Mouse (Mus musculus): ENCODE results near the gene Supt16.
A peak's percentile ranks its signal among the peaks of the same experiment; 100 is the strongest.

Gene Supt16

DNA sequence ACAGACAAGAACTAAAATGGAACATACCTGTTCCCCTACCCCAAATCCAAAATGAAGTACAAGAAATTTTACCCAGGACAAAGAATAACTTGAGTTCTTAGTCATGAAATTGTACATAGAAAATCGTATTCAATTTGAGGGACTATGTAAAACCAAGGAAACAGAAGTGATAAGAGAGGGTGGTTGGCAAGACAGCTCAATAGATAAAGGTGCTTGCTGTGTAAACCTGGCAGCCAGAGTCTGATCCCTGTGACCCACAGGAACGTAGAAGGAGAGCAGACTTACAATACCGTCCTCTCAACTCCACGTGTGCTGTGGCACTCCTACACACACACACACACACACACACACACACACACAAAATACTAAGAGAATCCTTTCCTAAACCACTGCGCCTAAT is 20.0 kb upstream of the Supt16 start:
- Histone ChIP-seq H3K4me1 (replicated peaks; ENCODE audit: low read depth, low read length) (no peaks in the 10 kb centered on the region), H3K9me3 (ENCODE audit: low read length) (no peaks in the 10 kb centered on the region), H3K4me3 (replicated peaks; ENCODE audit: low read length) (no peak overlapping the region), H3K27me3 (ENCODE audit: insufficient read depth, low read length) (no peaks in the 10 kb centered on the region), H3K36me3 (ENCODE audit: insufficient read depth, low read length) (peaks cover 96% of the 10 kb centered on the region)
- no peak for TF ChIP-seq CTCF (conservative IDR thresholded peaks at IDR 0.05; ENCODE audit: low read length)
- TF ChIP-seq NANOG (IDR thresholded peaks at IDR 0.05; ENCODE audit: borderline replicate concordance, low read length), result no peak
- no peak for TF ChIP-seq POU5F1 (IDR thresholded peaks at IDR 0.05; ENCODE audit: borderline replicate concordance, low read length)

DNA sequence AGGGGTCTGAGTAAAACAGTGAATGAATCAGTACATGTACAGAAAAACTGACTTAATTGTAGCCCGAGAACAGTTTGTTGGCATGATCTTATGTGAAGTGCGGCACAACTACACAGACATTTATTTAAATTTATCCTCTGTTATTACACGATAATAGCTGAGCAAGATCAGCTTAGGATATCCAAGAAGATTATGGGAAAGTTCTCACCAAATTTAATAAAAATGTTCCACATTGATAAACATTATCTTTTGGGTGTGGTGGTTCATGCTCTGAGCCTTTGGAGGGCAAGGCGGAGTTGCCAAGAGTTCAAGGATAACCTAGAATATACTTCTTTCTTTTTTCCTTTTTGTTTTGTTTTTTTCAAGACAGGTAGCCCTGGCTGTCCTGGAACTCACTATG is 2.2 kb upstream of the Supt16 start:
- Histone ChIP-seq H3K36me3 (ENCODE audit: insufficient read depth, low read length) (peaks cover 66% of the 10 kb centered on the region), H3K4me3 (replicated peaks; ENCODE audit: low read length) (no peak overlapping the region), H3K9me3 (ENCODE audit: low read length) (no peaks in the 10 kb centered on the region), H3K4me1 (replicated peaks; ENCODE audit: low read depth, low read length) (peaks cover 36% of the 10 kb centered on the region), H3K27me3 (ENCODE audit: insufficient read depth, low read length) (no peaks in the 10 kb centered on the region)
- TF ChIP-seq NANOG (IDR thresholded peaks at IDR 0.05; ENCODE audit: borderline replicate concordance, low read length) (no peak), CTCF (conservative IDR thresholded peaks at IDR 0.05; ENCODE audit: low read length) (no peak), POU5F1 (IDR thresholded peaks at IDR 0.05; ENCODE audit: borderline replicate concordance, low read length) (no peak)

DNA sequence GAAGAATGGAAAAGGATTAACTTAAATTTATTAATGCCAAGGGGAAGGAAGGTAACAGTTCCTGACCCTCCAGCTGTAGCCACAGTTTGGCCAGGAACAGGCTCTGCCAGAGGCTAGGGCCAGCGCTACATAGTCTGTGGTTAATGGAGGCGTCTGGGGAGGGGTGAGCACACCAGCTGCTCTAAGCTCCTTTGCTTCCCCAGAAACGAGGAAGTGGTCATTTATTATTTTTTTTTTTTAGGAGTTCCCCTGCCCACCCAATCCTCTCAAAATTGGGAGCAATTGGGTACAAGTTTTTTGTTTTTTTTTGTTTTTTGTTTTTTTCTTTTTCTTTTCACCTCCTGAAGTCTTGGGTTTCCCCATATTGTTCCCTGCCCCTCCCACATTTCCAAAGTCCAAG is 925 bp upstream of the Supt16 start:
- Histone ChIP-seq H3K36me3 (ENCODE audit: insufficient read depth, low read length) (peaks cover 66% of the 10 kb centered on the region), H3K4me3 (replicated peaks; ENCODE audit: low read length) (peak overlapping the region; percentile 99), H3K27me3 (ENCODE audit: insufficient read depth, low read length) (no peaks in the 10 kb centered on the region), H3K9me3 (ENCODE audit: low read length) (no peaks in the 10 kb centered on the region), H3K4me1 (replicated peaks; ENCODE audit: low read depth, low read length) (peaks cover 46% of the 10 kb centered on the region)
- TF ChIP-seq NANOG (IDR thresholded peaks at IDR 0.05; ENCODE audit: borderline replicate concordance, low read length) (no peak), POU5F1 (IDR thresholded peaks at IDR 0.05; ENCODE audit: borderline replicate concordance, low read length) (no peak), CTCF (conservative IDR thresholded peaks at IDR 0.05; ENCODE audit: low read length) (no peak)

DNA sequence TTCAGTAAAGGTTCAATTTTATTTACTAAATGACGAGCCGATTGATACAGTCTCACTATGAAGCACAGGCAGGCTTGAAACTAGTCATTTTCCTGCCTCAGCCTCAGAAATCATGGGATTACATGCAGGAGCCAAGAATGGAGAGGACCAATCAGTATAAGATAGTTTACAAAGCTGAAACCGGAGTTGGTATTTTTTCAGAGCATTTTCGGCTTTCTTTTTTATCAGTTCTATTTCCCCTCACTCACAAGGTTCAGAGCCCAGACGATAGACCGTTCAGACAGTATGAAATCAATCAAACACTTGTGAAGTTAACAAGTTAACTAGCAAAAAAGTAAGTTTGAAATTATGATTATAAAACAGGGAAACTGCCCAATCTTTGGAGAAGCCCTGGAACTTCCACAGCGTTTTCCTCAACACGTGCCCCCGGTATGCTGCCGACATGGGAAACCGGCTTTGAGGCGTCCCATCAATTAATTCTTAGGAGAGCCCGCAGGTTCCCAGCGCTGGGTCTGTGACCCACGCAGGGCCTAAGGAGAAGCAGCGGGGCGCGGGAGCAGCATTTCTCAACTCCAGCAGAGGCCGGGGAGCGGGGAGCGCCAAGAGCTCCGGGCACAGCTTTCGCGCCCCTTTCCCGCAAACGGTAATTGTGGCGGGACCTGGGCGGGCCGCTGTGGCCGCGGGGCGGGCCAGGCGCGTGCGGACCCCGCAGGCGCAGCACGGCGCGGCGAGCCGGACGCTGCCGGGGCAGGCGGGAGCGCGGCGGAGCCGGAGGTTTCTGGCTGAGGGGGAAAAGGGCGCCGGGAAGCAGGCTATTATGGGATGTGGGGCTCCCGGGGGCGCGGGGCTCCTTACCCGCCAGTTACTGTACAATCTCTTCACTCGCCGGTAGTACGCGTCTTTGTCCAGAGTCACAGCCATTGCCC is 723 bp downstream of the Supt16 start:
- no peak for TF ChIP-seq POU5F1 (IDR thresholded peaks at IDR 0.05; ENCODE audit: borderline replicate concordance, low read length)
- no peak for TF ChIP-seq CTCF (conservative IDR thresholded peaks at IDR 0.05; ENCODE audit: low read length)
- no peak for TF ChIP-seq NANOG (IDR thresholded peaks at IDR 0.05; ENCODE audit: borderline replicate concordance, low read length)
- H3K9me3 ChIP-seq (ENCODE audit: low read length), result no peaks in the 10 kb centered on the region
- peaks cover 64% of the 10 kb centered on the region for H3K36me3 ChIP-seq (ENCODE audit: insufficient read depth, low read length)
- H3K27me3 ChIP-seq (ENCODE audit: insufficient read depth, low read length), result no peaks in the 10 kb centered on the region
- H3K4me1 ChIP-seq (replicated peaks; ENCODE audit: low read depth, low read length), result peaks cover 61% of the 10 kb centered on the region
- peak overlapping the region; percentile 99 for H3K4me3 ChIP-seq (replicated peaks; ENCODE audit: low read length)

GRCm38 (mm10) chr14:52195691-52196090 is 1.5 kb downstream of the Supt16 start:
- no peaks in the 10 kb centered on the region for H3K9me3 ChIP-seq (ENCODE audit: low read length)
- peaks cover 57% of the 10 kb centered on the region for H3K36me3 ChIP-seq (ENCODE audit: insufficient read depth, low read length)
- H3K27me3 ChIP-seq (ENCODE audit: insufficient read depth, low read length), result no peaks in the 10 kb centered on the region
- H3K4me1 ChIP-seq (replicated peaks; ENCODE audit: low read depth, low read length), result peaks cover 67% of the 10 kb centered on the region
- H3K4me3 ChIP-seq (replicated peaks; ENCODE audit: low read length), result peak overlapping the region; percentile 99
- no peak for TF ChIP-seq NANOG (IDR thresholded peaks at IDR 0.05; ENCODE audit: borderline replicate concordance, low read length)
- TF ChIP-seq CTCF (conservative IDR thresholded peaks at IDR 0.05; ENCODE audit: low read length), result peak; percentile 92
- no peak for TF ChIP-seq POU5F1 (IDR thresholded peaks at IDR 0.05; ENCODE audit: borderline replicate concordance, low read length)

- Histone ChIP-seq H3K4me3 (replicated peaks; ENCODE audit: low read length) (no peak overlapping the region), H3K4me1 (replicated peaks; ENCODE audit: low read depth, low read length) (peaks cover 62% of the 10 kb centered on the region), H3K9me3 (ENCODE audit: low read length) (no peaks in the 10 kb centered on the region), H3K27me3 (ENCODE audit: insufficient read depth, low read length) (no peaks in the 10 kb centered on the region), H3K36me3 (ENCODE audit: insufficient read depth, low read length) (peaks cover 63% of the 10 kb centered on the region)
- TF ChIP-seq NANOG (IDR thresholded peaks at IDR 0.05; ENCODE audit: borderline replicate concordance, low read length) (no peak), POU5F1 (IDR thresholded peaks at IDR 0.05; ENCODE audit: borderline replicate concordance, low read length) (no peak), CTCF (conservative IDR thresholded peaks at IDR 0.05; ENCODE audit: low read length) (peak; percentile 64)
Measured at GRCm38 (mm10) chr14:52190740-52191359, 6.4 kb downstream of the Supt16 start.

- Histone ChIP-seq H3K9me3 (ENCODE audit: low read length) (no peaks in the 10 kb centered on the region), H3K36me3 (ENCODE audit: insufficient read depth, low read length) (peaks cover 64% of the 10 kb centered on the region)
- TF ChIP-seq POU5F1 (IDR thresholded peaks at IDR 0.05; ENCODE audit: borderline replicate concordance, low read length), result no peak
- TF ChIP-seq NANOG (IDR thresholded peaks at IDR 0.05; ENCODE audit: borderline replicate concordance, low read length), result no peak
- TF ChIP-seq CTCF (conservative IDR thresholded peaks at IDR 0.05; ENCODE audit: low read length), result peak; percentile 20; the same call in 1 of the 2 replicates
Measured at GRCm38 (mm10) chr14:52189519-52189918, 7.7 kb downstream of the Supt16 start.

DNA sequence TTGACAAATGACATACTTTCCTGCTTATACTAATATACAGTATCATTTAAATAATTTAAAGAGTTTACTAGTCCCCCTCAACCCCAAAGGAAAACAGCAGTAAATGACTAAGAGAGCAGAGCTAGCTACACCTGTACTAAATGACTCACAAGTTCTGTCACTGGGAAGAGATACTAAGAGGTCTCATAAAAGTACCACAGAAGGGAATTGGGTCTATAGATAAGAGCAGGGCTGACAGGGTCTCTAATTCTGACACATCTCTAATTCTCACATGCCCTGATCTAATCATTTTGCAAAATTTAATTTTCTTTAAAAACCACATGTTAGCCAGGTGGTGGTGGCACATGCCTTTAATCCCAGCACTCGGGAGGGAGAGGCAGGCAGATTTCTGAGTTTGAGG is 8.4 kb downstream of the Supt16 start:
- Histone ChIP-seq H3K27me3 (ENCODE audit: insufficient read depth, low read length) (no peaks in the 10 kb centered on the region), H3K4me1 (replicated peaks; ENCODE audit: low read depth, low read length) (peaks cover 43% of the 10 kb centered on the region), H3K4me3 (replicated peaks; ENCODE audit: low read length) (no peak overlapping the region), H3K9me3 (ENCODE audit: low read length) (no peaks in the 10 kb centered on the region), H3K36me3 (ENCODE audit: insufficient read depth, low read length) (peaks cover 65% of the 10 kb centered on the region)
- TF ChIP-seq CTCF (conservative IDR thresholded peaks at IDR 0.05; ENCODE audit: low read length) (no peak), POU5F1 (IDR thresholded peaks at IDR 0.05; ENCODE audit: borderline replicate concordance, low read length) (no peak), NANOG (IDR thresholded peaks at IDR 0.05; ENCODE audit: borderline replicate concordance, low read length) (no peak)

More at GRCm38 (mm10) chr14:52189519-52189918, 7.7 kb downstream of the Supt16 start:
- H3K4me3 ChIP-seq (replicated peaks; ENCODE audit: low read length), result no peak overlapping the region
- peaks cover 49% of the 10 kb centered on the region for H3K4me1 ChIP-seq (replicated peaks; ENCODE audit: low read depth, low read length)
- no peaks in the 10 kb centered on the region for H3K27me3 ChIP-seq (ENCODE audit: insufficient read depth, low read length)

All from E14TG2a.4 (cell line).